Mouse (Mus musculus) forebrain, embryonic 16.5 days (tissue): Measurements from ENCODE around the gene Ctnnd1. TPM values are rescaled to one million over a fixed set of nuclear protein-coding genes. Genes with fewer than 3 reads are reported as not detected.

Experiments used
- ATAC-seq: fragments of 200-750 bp; cut with Nextera tagmentation; 2 replicates; pipeline ENCODE4 v1.8.0; 2017; ENCODE audit warnings: mild to moderate bottlenecking, moderate library complexity
- H3K27ac ChIP-seq: fragments of 300-500 bp; sonication (generic); 2 replicates; pipeline ENCODE4 v1.5.1; 2014; ENCODE audit warnings: low read length, control low read depth
- H3K27me3 ChIP-seq: fragments of 300-500 bp; sonication (generic); replicated peaks from 2 replicates; pipeline ENCODE4 v1.6.1; 2014; ENCODE audit warnings: low read length; ENCODE audit not compliant: control insufficient read depth, insufficient read depth
- H3K36me3 ChIP-seq: fragments of 300-500 bp; sonication (generic); 2 replicates; pipeline ENCODE4 v1.6.1; 2014; ENCODE audit not compliant: control insufficient read depth, insufficient read depth
- H3K4me1 ChIP-seq: fragments of 300-500 bp; sonication (generic); replicated peaks from 2 replicates; pipeline ENCODE4 v1.6.1; 2014; ENCODE audit warnings: low read length; ENCODE audit not compliant: control insufficient read depth, insufficient read depth
- H3K4me2 ChIP-seq: fragments of 300-500 bp; sonication (generic); 2 replicates; pipeline ENCODE4 v1.6.1; 2014; ENCODE audit warnings: mild to moderate bottlenecking, low read length, control low read depth
- H3K4me3 ChIP-seq: fragments of 300-500 bp; sonication (generic); replicated peaks from 2 replicates; pipeline ENCODE4 v1.5.1; 2014; ENCODE audit warnings: mild to moderate bottlenecking, low read length, control low read depth
- H3K9ac ChIP-seq: fragments of 300-500 bp; sonication (generic); replicated peaks from 2 replicates; pipeline ENCODE4 v1.6.1; 2014; ENCODE audit warnings: low read depth, low read length, control low read depth
- H3K9me3 ChIP-seq: fragments of 300-500 bp; sonication (generic); 2 replicates; pipeline ENCODE4 v1.6.1; 2016; ENCODE audit warnings: low read length; ENCODE audit not compliant: control insufficient read depth
- WGBS: fragments of 180-500 bp; shearing (Covaris S2); extraction: QIAGEN DNeasy Blood & Tissue Kit; methylation state at CpG from one replicate; pipeline ENCODE4 v1.1.7; 2014; 5-methylcytosine and 5-hydroxymethylcytosine counted together
- polyA plus RNA-seq: library from polyadenylated mRNA; unstranded; fragments of >200 nt; fragmentation: Nextera tagmentation; extraction: Ambion mirVana; gene quantifications from 2 replicates; pipeline ENCODE4 v1.2.1, GENCODE M21; 2015

Ctnnd1 gene
- polyA plus RNA-seq, 1 experiment from 2014 or later, result 41.7 TPM

DNA sequence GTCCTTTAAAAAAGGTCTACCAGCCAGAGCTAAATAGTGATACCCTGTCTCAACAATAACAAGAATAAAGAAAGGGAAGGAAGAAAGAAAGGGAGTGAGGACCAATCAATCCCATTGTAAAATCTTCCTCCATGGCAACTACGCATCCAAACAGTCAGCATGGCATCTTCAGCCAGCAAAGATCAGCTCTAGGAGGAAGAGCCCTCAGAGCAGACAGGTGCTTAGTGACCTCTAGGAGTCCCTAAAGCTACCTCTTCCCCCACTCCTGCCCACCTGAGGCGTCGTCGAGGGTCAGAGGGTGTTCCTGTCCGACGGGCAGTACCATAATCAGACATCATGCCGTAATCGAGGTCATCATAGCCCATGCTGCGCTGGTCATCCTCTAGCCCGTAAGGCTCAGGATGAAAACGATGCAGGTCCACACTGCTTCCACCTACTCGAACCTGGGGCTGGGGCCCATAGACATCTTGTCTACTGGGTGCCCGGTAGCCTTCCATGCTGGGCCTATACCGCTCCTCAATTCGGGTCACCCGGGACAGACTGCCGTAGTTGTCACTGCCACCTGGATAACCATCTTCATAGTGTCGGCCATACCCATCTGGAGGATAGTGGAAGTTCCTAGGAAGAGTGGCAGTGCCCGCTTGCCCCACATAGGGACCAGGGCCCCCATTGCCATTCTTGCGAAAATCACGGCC is 30.8 kb downstream of the Ctnnd1 start:
- 98% methylated on average over 21 of the region's 21 CpGs for WGBS

DNA sequence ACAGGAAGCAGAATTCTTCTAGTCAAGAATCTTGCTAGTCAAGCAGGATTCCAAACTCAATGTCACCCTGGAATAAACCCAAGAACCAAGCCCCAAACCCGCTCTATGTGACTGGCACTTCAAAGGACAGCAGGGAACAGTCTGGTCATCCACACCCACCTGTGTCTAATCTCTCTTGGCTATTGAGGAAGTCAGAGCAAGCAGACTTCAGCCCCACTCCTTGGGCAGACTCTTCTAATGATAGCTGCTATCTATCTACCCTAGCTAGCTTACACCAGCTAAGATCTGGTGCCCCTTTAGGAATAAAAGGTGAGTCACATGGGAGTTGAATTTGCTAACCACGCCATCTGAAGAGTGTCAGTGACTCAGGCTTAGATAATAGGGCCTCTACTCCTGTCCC is 31.7 kb downstream of the Ctnnd1 start:
- Histone ChIP-seq H3K9ac (no peak overlapping the region), H3K27ac (no peak overlapping the region), H3K27me3 (no peaks in the 10 kb centered on the region), H3K4me3 (no peak overlapping the region), H3K4me2 (no peak overlapping the region), H3K9me3 (no peaks in the 10 kb centered on the region), H3K36me3 (peaks cover 30% of the 10 kb centered on the region), H3K4me1 (no peaks in the 10 kb centered on the region)
- ATAC-seq, result no peak
- 93% methylated on average over 2 of the region's 2 CpGs for WGBS

More for the DNA sequence above, 30.8 kb downstream of the Ctnnd1 start:
- Histone ChIP-seq H3K36me3 (peaks cover 27% of the 10 kb centered on the region), H3K4me1 (no peaks in the 10 kb centered on the region), H3K27ac (no peak overlapping the region), H3K4me3 (no peak overlapping the region), H3K4me2 (no peak overlapping the region), H3K9ac (no peak overlapping the region), H3K9me3 (no peaks in the 10 kb centered on the region), H3K27me3 (no peaks in the 10 kb centered on the region)
- no peak; the same call in 1 of the 2 replicates for ATAC-seq

DNA sequence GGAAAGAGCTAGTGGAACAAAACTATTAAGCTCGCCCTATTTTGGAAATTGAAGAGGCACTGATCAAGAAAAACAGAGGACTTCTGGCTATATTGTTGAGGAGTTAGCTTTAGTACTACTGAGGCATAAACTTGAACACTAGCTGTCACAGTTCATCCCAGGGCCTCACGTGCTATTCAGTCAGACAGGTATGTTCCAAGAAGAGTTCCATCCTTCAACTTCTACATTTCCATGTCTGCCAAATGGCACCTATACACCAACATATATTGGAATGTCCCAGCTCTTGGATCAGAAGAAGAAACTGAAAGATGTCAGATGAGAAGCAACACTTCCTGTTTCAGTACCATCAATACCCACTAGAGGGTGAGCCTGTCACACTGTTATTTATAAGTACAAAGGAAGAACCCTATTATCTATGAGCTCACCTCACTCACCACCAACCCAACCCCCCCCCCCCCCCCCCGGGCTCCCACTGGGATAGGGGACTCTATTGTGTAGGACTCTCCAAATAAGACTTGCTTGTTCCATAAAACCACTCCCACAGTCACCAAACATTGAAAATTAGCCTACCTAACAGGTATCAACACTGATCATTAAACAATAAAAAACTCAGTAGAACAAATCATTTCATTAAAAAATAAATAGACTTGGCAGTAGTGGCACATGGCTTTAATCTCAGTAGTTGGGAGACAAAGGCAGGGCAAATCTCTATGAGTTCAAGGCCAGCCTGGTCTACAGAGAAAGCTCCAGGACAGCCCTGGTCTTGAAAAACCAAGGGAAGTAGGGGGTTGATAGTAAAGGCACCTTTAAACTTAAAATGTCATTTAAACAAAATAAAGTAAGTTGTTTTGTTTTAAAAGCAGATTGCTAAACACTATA is 32.7 kb downstream of the Ctnnd1 start:
- H3K4me2 ChIP-seq, result no peak overlapping the region
- no peaks in the 10 kb centered on the region for H3K27me3 ChIP-seq
- H3K4me3 ChIP-seq, result no peak overlapping the region
- no peaks in the 10 kb centered on the region for H3K4me1 ChIP-seq
- H3K36me3 ChIP-seq, result peaks cover 36% of the 10 kb centered on the region
- WGBS, result 81% methylated on average over 3 of the region's 3 CpGs
- no peak overlapping the region for H3K27ac ChIP-seq
- no peak overlapping the region for H3K9ac ChIP-seq
- peak; percentile 81 for ATAC-seq
- no peaks in the 10 kb centered on the region for H3K9me3 ChIP-seq

DNA sequence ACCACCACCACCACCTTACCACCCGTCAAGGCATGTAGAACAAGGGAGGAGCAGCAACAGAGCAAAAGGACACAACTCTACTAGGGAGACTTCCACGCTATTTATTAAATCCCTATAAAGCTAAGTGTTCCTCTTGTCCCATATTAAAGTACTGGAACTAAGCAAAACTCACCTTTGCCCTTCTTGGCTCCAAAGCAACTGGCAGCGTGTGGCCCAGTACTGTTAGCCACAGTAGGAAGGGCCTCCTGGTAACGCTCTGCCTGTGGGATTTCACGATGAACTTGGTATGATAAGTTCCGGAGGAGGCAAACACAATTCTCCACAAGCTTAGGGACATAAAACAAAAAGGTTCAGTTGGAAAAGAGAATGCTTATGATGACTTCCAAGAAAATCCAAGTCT is 37.8 kb downstream of the Ctnnd1 start:
- H3K4me2 ChIP-seq, result no peak overlapping the region
- H3K9ac ChIP-seq, result no peak overlapping the region
- ATAC-seq, result no peak
- H3K36me3 ChIP-seq, result peaks cover 55% of the 10 kb centered on the region
- 95% methylated on average over 6 of the region's 6 CpGs for WGBS
- no peak overlapping the region for H3K4me3 ChIP-seq
- no peaks in the 10 kb centered on the region for H3K4me1 ChIP-seq
- H3K27me3 ChIP-seq, result no peaks in the 10 kb centered on the region
- no peak overlapping the region for H3K27ac ChIP-seq
- no peaks in the 10 kb centered on the region for H3K9me3 ChIP-seq

DNA sequence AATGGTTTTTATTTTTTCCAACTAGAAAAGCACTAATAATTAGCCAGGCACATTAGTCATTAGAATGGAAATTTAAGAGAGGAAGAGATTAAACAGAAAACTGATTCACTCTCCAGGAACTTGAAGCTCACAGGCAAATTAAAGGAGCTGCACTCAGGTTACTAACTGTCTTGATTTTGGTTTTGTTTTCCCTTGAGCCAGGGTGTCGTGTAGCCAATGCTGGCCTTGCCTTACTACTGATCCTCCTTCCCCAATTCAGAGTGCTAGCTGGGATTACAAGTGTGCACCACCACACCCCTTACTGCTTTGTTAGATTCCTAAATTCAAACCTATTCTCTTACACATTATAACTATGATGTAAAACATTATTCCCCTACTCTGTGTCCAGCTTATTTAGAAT is 42.7 kb downstream of the Ctnnd1 start:
- Histone ChIP-seq H3K27ac (no peak overlapping the region), H3K4me1 (no peaks in the 10 kb centered on the region), H3K4me2 (no peak overlapping the region), H3K9me3 (no peaks in the 10 kb centered on the region), H3K4me3 (no peak overlapping the region), H3K27me3 (no peaks in the 10 kb centered on the region), H3K9ac (no peak overlapping the region), H3K36me3 (peaks cover 47% of the 10 kb centered on the region)
- 79% methylated on average over 1 of the region's 1 CpGs for WGBS
- no peak for ATAC-seq

DNA sequence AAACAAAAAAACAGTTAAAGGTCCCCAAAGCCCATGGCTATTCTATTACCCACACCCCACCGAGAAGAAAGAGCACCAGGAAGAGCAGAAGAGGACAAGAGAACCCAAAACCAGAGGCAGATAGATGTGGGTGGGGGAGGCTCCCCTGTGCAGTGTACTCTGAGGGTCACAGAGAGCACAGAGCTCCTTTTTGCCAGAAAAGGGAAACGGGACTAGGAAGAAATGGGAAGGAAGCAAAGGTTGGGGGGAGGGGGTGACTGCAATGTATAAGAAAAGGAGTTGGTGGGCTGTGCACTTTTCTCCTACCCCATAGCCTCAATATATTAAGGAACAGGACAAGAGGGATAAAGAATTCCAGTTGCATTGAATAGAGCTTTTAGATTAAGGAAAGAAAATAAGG is 49.6 kb downstream of the Ctnnd1 start:
- Histone ChIP-seq H3K9me3 (no peaks in the 10 kb centered on the region), H3K36me3 (peaks cover 29% of the 10 kb centered on the region), H3K9ac (no peak overlapping the region), H3K4me3 (no peak overlapping the region), H3K4me1 (no peaks in the 10 kb centered on the region), H3K27me3 (no peaks in the 10 kb centered on the region), H3K27ac (no peak overlapping the region), H3K4me2 (no peak overlapping the region)
- no peak for ATAC-seq
- WGBS, result 74% methylated on average over 2 of the region's 2 CpGs

DNA sequence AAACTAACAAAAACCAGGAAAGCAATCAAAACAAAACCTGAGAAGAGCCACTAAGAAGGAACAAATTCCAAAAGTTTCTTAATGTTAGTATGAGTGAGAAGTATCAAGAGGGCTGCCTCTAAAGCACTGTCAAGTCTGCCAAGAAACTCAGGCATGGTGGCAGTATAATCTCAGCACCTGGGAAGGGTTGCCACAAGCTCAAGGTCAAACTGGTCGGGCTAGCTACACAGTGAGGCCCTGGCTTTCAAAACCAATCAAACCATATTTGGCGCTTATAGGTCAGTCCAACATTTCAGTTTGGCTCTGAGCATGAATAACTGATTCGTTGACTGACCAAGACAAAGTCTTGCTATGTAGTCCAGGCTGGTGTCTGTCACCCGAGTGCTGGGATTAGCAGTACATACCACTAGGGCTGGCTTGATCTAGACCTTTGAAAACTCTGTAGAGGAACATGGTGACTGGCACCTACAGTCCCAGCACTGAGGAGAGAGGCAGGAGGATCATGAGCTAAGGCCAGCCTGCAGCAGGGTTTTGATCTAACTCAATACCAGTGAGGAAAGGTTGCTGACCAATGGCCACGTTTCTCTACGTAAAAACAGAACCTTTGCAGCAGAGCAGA is 51.2 kb downstream of the Ctnnd1 start:
- no peak overlapping the region for H3K9ac ChIP-seq
- WGBS, result 96% methylated on average over 6 of the region's 6 CpGs
- H3K4me2 ChIP-seq, result no peak overlapping the region
- no peaks in the 10 kb centered on the region for H3K4me1 ChIP-seq
- peaks cover 31% of the 10 kb centered on the region for H3K36me3 ChIP-seq
- no peaks in the 10 kb centered on the region for H3K9me3 ChIP-seq
- ATAC-seq, result no peak
- no peak overlapping the region for H3K4me3 ChIP-seq
- H3K27ac ChIP-seq, result no peak overlapping the region
- no peaks in the 10 kb centered on the region for H3K27me3 ChIP-seq

DNA sequence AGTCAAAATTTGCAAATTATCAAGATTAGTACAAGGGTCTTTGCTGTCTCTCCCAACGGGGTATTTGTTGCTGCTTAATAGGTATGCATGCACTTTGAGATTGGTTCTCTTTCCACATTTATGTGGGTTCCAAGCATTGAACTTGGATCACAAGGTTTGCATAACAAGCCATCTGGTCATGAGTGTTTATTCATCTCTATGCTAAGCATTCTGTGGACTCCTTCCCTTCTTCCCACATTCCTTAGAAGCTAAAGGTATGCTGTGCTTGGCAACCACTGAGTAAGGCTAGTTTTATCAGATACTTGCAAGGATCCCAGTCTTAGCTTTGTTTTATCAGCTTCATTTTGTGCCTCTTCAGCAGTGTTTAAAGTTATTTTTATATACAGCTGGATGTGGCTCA is 53.4 kb downstream of the Ctnnd1 start:
- no peak overlapping the region for H3K27ac ChIP-seq
- no peaks in the 10 kb centered on the region for H3K9me3 ChIP-seq
- peaks cover 12% of the 10 kb centered on the region for H3K36me3 ChIP-seq
- 95% methylated on average over 1 of the region's 1 CpGs for WGBS
- no peak overlapping the region for H3K4me2 ChIP-seq
- no peaks in the 10 kb centered on the region for H3K4me1 ChIP-seq
- ATAC-seq, result no peak
- H3K4me3 ChIP-seq, result no peak overlapping the region
- H3K27me3 ChIP-seq, result no peaks in the 10 kb centered on the region
- H3K9ac ChIP-seq, result no peak overlapping the region

DNA sequence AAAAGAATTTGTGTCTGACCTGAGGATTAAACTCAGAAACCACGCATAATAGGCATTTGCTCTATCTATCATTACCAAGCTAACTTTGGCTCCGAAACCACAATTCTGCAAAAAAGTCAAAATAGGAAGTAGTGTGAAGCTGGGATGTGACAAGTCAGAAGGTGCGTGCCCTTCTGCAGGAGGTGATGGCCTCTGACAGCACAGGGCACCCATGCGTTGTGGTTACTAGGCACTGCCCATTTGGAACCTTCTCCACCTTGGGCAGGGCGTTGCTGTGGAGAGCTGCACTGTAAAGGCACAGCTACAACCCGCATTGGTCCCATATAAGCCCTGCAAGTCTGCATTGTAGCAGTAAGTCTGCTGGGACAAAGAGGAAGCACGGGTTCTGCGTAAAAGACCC is 57.8 kb downstream of the Ctnnd1 start:
- peaks cover 3% of the 10 kb centered on the region; the same call in 1 of the 2 replicates for H3K36me3 ChIP-seq
- WGBS, result 96% methylated on average over 8 of the region's 8 CpGs
- no peak overlapping the region for H3K27ac ChIP-seq
- no peak for ATAC-seq
- no peaks in the 10 kb centered on the region for H3K9me3 ChIP-seq
- H3K4me3 ChIP-seq, result no peak overlapping the region
- no peaks in the 10 kb centered on the region for H3K4me1 ChIP-seq
- no peaks in the 10 kb centered on the region for H3K27me3 ChIP-seq
- H3K4me2 ChIP-seq, result no peak overlapping the region
- H3K9ac ChIP-seq, result no peak overlapping the region
